Mouse (Mus musculus) liver, embryonic 14.5 days (tissue): ENCODE measurements at regions not wholly inside any gene's neighbourhood (a gene's known extent, or its start where the extent isn't known, plus 50 kb on each side); places are given as distances from the start of the nearest gene placed in this dataset.

ENCODE experiments used
- ATAC-seq: fragments of 200-750 bp; cut with Nextera tagmentation; 2 replicates; pipeline ENCODE4 v1.8.0; 2017; ENCODE audit warnings: moderate number of reproducible peaks, mild to moderate bottlenecking, moderate library complexity; ENCODE audit not compliant: insufficient read depth
- DNase-seq, 3 experiments: peaks; one replicate each; pipeline ENCODE4 v3.0.0-alpha.2; 2012 to 2013; ENCODE audit warnings: low read depth in 3 of 3, low spot score in 3 of 3
- H3K27ac ChIP-seq: fragments of 300-500 bp; sonication (generic); 2 replicates; pipeline ENCODE4 v1.5.1; 2014; ENCODE audit warnings: moderate library complexity, mild to moderate bottlenecking, control low read depth, inconsistent platforms
- H3K27me3 ChIP-seq: fragments of 300-500 bp; sonication (generic); 2 replicates; pipeline ENCODE4 v1.6.1; 2014; ENCODE audit warnings: mild to moderate bottlenecking, low read length, moderate library complexity; ENCODE audit not compliant: control insufficient read depth, insufficient read depth
- H3K36me3 ChIP-seq: fragments of 300-500 bp; sonication (generic); replicated peaks from 2 replicates; pipeline ENCODE4 v1.6.1; 2014; ENCODE audit warnings: low read depth; ENCODE audit not compliant: control insufficient read depth, insufficient read depth
- H3K4me1 ChIP-seq, 2 experiments: fragments of 200-500 bp in 1 of 2; fragments of 300-500 bp in 1 of 2; sonication (generic) in 1 of 2; replicated peaks; 2 replicates each; pipeline ENCODE4 v1.6.1; 2012 to 2014; ENCODE audit warnings: antibody characterized with exemption in 1 of 2, inconsistent platforms in 1 of 2, low read length in 1 of 2; ENCODE audit not compliant: control insufficient read depth in 2 of 2, insufficient read depth in 2 of 2
- H3K4me2 ChIP-seq: fragments of 300-500 bp; sonication (generic); 2 replicates; pipeline ENCODE4 v1.6.1; 2014; ENCODE audit warnings: low read depth, mild to moderate bottlenecking, control low read depth, moderate library complexity
- H3K4me3 ChIP-seq, 2 experiments: fragments of 200-500 bp in 1 of 2; fragments of 300-500 bp in 1 of 2; sonication (generic) in 1 of 2; 2 replicates each; pipeline ENCODE4 v1.5.1; 2012 to 2014; ENCODE audit warnings: low read depth in 2 of 2, low read length in 2 of 2, mild to moderate bottlenecking in 2 of 2, control low read depth in 1 of 2, inconsistent platforms in 1 of 2, moderate library complexity in 1 of 2; ENCODE audit not compliant: insufficient read depth in 1 of 2
- H3K9ac ChIP-seq: fragments of 300-500 bp; sonication (generic); replicated peaks from 2 replicates; pipeline ENCODE4 v1.6.1; 2014; ENCODE audit warnings: mild to moderate bottlenecking, control low read depth, moderate library complexity
- H3K9me3 ChIP-seq: fragments of 300-500 bp; sonication (generic); 2 replicates; pipeline ENCODE4 v1.6.1; 2016; ENCODE audit warnings: low read length, mixed read lengths; ENCODE audit not compliant: control insufficient read depth
- CTCF ChIP-seq: IDR thresholded peaks from 2 replicates; pipeline ENCODE4 v1.5.1; 2016; ENCODE audit warnings: antibody characterized with exemption, low read depth, control low read depth
- EP300 ChIP-seq: IDR thresholded peaks from 2 replicates; pipeline ENCODE4 v1.6.1; 2016; ENCODE audit warnings: antibody characterized with exemption, low read depth
- whole genome bisulfite sequencing: fragments of 180-500 bp; shearing (Covaris S2); extraction: QIAGEN DNeasy Blood & Tissue Kit; methylation state at CpG from one replicate; pipeline ENCODE4 v1.1.7; 2014; ENCODE audit not compliant: insufficient replicate concordance; 5-methylcytosine and 5-hydroxymethylcytosine counted together

- Histone ChIP-seq H3K9ac (no peak overlapping the region), H3K4me2 (no peak overlapping the region), H3K9me3 (no peaks in the 10 kb centered on the region), H3K36me3 (no peaks in the 10 kb centered on the region), H3K27ac (no peak overlapping the region), H3K27me3 (no peaks in the 10 kb centered on the region), H3K4me1 (no peaks in the 10 kb centered on the region), H3K4me3 (no peak overlapping the region)
- TF ChIP-seq EP300 (no peak), CTCF (no peak)
- 31% methylated on average over 27 of the region's 27 CpGs for WGBS
- DNase-seq (no peak), ATAC-seq (no peak)
These were observed 655.9 kb upstream of the Gm19410 start for GRCm38 (mm10) chr8:35109506-35110217.

- DNase-seq (no peak), ATAC-seq (no peak)
- Histone ChIP-seq H3K4me1 (no peaks in the 10 kb centered on the region), H3K36me3 (no peaks in the 10 kb centered on the region), H3K9me3 (no peaks in the 10 kb centered on the region), H3K27ac (no peak overlapping the region), H3K27me3 (no peaks in the 10 kb centered on the region), H3K4me2 (no peak overlapping the region), H3K4me3 (no peak overlapping the region), H3K9ac (no peak overlapping the region)
- 68% methylated on average over 8 of the region's 8 CpGs for WGBS
- TF ChIP-seq CTCF = no peak
- no peak for TF ChIP-seq EP300
These were observed 655.3 kb upstream of the Gm19410 start for GRCm38 (mm10) chr8:35110286-35110685.

- Histone ChIP-seq H3K27me3 (no peaks in the 10 kb centered on the region), H3K9me3 (no peaks in the 10 kb centered on the region), H3K9ac (no peak overlapping the region), H3K4me2 (no peak overlapping the region), H3K4me1 (no peaks in the 10 kb centered on the region), H3K27ac (no peak overlapping the region), H3K36me3 (no peaks in the 10 kb centered on the region), H3K4me3 (no peak overlapping the region)
- no peak for DNase-seq
- WGBS = 56% methylated on average over 7 of the region's 7 CpGs
- no peak for ATAC-seq
- TF ChIP-seq CTCF = no peak
- TF ChIP-seq EP300 = no peak
These were observed 654.5 kb upstream of the Gm19410 start for GRCm38 (mm10) chr8:35111130-35111529.

- WGBS = 61% methylated on average over 7 of the region's 7 CpGs
- no peak for ATAC-seq
These were observed 652.9 kb upstream of the Gm19410 start for GRCm38 (mm10) chr8:35112591-35113265.

GRCm38 (mm10) chr8:35114031-35114430 lies 651.6 kb upstream of the Gm19410 start:
- no peak overlapping the region for H3K9ac ChIP-seq
- DNase-seq (no peak), ATAC-seq (no peak)
- no peaks in the 10 kb centered on the region for H3K36me3 ChIP-seq
- H3K9me3 ChIP-seq = no peaks in the 10 kb centered on the region
- no peak overlapping the region for H3K4me2 ChIP-seq
- H3K27me3 ChIP-seq = no peaks in the 10 kb centered on the region
- 43% methylated on average over 10 of the region's 10 CpGs for WGBS
- H3K4me3 ChIP-seq = no peak overlapping the region
- no peak overlapping the region for H3K27ac ChIP-seq
- no peaks in the 10 kb centered on the region for H3K4me1 ChIP-seq
- TF ChIP-seq CTCF = no peak
- no peak for TF ChIP-seq EP300

More at GRCm38 (mm10) chr8:35112591-35113265, 652.9 kb upstream of the Gm19410 start:
- DNase-seq = no peak
- Histone ChIP-seq H3K9me3 (no peaks in the 10 kb centered on the region), H3K4me2 (no peak overlapping the region), H3K27ac (no peak overlapping the region), H3K9ac (no peak overlapping the region), H3K4me1 (no peaks in the 10 kb centered on the region), H3K4me3 (no peak overlapping the region), H3K27me3 (no peaks in the 10 kb centered on the region), H3K36me3 (no peaks in the 10 kb centered on the region)
- TF ChIP-seq EP300 = no peak
- no peak for TF ChIP-seq CTCF
